Mouse (Mus musculus): ENCODE results near the gene Gmppb.

Gene Gmppb

GRCm38 (mm10) chr9:108058291-108058690 is 9.2 kb downstream of the Gmppb start:
- TF ChIP-seq GATA4 (IDR thresholded peaks at IDR 0.05; ENCODE audit: insufficient replicate concordance, low read length) = no peak

- no peak for TF ChIP-seq GATA4 (IDR thresholded peaks at IDR 0.05; ENCODE audit: insufficient replicate concordance, low read length)
These were observed 13.1 kb downstream of the Gmppb start for GRCm38 (mm10) chr9:108062142-108062541.

GRCm38 (mm10) chr9:108063361-108063760 is 14.3 kb downstream of the Gmppb start:
- TF ChIP-seq GATA4 (IDR thresholded peaks at IDR 0.05; ENCODE audit: insufficient replicate concordance, low read length) = no peak

- no peak for TF ChIP-seq GATA4 (IDR thresholded peaks at IDR 0.05; ENCODE audit: insufficient replicate concordance, low read length)
These were observed 16.5 kb downstream of the Gmppb start for GRCm38 (mm10) chr9:108065491-108066011.

GRCm38 (mm10) chr9:108067199-108067598 is 18.2 kb downstream of the Gmppb start:
- TF ChIP-seq GATA4 (IDR thresholded peaks at IDR 0.05; ENCODE audit: insufficient replicate concordance, low read length) = no peak

- no peak for TF ChIP-seq GATA4 (IDR thresholded peaks at IDR 0.05; ENCODE audit: insufficient replicate concordance, low read length)
These were observed 18.9 kb downstream of the Gmppb start for GRCm38 (mm10) chr9:108067900-108068299.

- TF ChIP-seq GATA4 (IDR thresholded peaks at IDR 0.05; ENCODE audit: insufficient replicate concordance, low read length) = no peak
These were observed 20.0 kb downstream of the Gmppb start for GRCm38 (mm10) chr9:108069007-108069406.

- TF ChIP-seq GATA4 (IDR thresholded peaks at IDR 0.05; ENCODE audit: insufficient replicate concordance, low read length) = no peak
These were observed 20.5 kb downstream of the Gmppb start for GRCm38 (mm10) chr9:108069529-108069928.

- TF ChIP-seq GATA4 (IDR thresholded peaks at IDR 0.05; ENCODE audit: insufficient replicate concordance, low read length) = no peak
These were observed 22.8 kb downstream of the Gmppb start for GRCm38 (mm10) chr9:108071801-108072200.

GRCm38 (mm10) chr9:108072481-108072924 is 23.5 kb downstream of the Gmppb start:
- no peak for TF ChIP-seq GATA4 (IDR thresholded peaks at IDR 0.05; ENCODE audit: insufficient replicate concordance, low read length)

- no peak for TF ChIP-seq GATA4 (IDR thresholded peaks at IDR 0.05; ENCODE audit: insufficient replicate concordance, low read length)
These were observed 24.3 kb downstream of the Gmppb start for GRCm38 (mm10) chr9:108073141-108073930.

- TF ChIP-seq GATA4 (IDR thresholded peaks at IDR 0.05; ENCODE audit: insufficient replicate concordance, low read length) = no peak
These were observed 31.1 kb downstream of the Gmppb start, which contains the start of gene Mst1 for GRCm38 (mm10) chr9:108080168-108080567. Mst1 (plus strand) TSS chr9:108080436.

- TF ChIP-seq GATA4 (IDR thresholded peaks at IDR 0.05; ENCODE audit: insufficient replicate concordance, low read length) = no peak
These were observed 33.5 kb downstream of the Gmppb start for GRCm38 (mm10) chr9:108082549-108082948.

- no peak for TF ChIP-seq GATA4 (IDR thresholded peaks at IDR 0.05; ENCODE audit: insufficient replicate concordance, low read length)
These were observed 34.0 kb downstream of the Gmppb start, which contains the start of gene Rnf123 for GRCm38 (mm10) chr9:108082988-108083431. Rnf123 (minus strand) TSS chr9:108083346.

- TF ChIP-seq GATA4 (IDR thresholded peaks at IDR 0.05; ENCODE audit: insufficient replicate concordance, low read length) = no peak
These were observed 34.5 kb downstream of the Gmppb start for GRCm38 (mm10) chr9:108083561-108083960.

- no peak for TF ChIP-seq GATA4 (IDR thresholded peaks at IDR 0.05; ENCODE audit: insufficient replicate concordance, low read length)
These were observed 36.2 kb downstream of the Gmppb start for GRCm38 (mm10) chr9:108085261-108085660.
